Mouse (Mus musculus) cerebellum, adult (tissue): ENCODE measurements around the gene Tmem88.

Experiments used
- ATAC-seq: cut with Nextera tagmentation; 2 replicates; pipeline ENCODE4 v1.9.2; 2017; ENCODE audit warnings: mild to moderate bottlenecking, moderate library complexity, mixed read lengths; ENCODE audit not compliant: insufficient number of reproducible peaks, low FRiP score, low TSS enrichment

The Tmem88 gene

DNA sequence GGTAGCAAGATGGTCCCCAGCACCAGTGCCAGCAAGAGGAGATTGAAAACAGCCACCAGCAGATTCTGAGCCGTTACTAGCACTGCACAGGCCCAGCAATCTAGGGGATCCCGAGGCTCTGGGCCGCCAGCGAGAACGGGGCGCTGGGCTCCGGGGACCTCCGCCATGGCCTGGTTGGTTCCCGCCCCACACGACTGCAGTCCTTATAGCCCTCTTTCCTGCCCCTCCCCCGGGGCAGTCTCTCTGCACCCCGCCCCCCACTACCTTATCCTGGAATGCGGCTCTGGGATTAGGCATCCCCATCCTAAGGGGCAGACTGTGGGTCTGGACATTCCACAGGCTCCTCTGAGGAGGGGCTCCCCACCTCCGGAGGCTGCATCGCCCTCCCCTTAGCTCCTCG lies at the start of gene Tmem88:
Tmem88 (minus strand) TSS at position 176 of the 400 bp plus-strand sequence.
- no peak for ATAC-seq

DNA sequence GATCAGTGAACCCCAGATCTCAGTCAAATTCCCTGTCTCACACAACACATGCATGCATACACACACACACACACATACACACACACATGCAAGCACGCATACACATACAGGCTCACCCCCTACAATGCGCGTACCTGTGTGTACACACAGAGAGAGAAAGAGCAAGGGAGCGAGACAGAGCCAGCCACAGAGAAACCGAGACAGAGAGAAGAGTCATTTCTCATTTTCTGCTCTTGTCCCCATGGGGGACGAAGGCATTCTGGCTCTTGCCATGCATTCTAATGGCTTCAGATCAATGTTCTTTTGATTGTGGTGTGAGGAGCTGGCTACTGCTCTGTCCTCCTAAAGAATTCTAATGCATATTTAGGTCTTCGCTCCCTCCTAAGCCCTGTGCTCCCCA lies 49.3 kb upstream of the Tmem88 start:
- no peak for ATAC-seq

DNA sequence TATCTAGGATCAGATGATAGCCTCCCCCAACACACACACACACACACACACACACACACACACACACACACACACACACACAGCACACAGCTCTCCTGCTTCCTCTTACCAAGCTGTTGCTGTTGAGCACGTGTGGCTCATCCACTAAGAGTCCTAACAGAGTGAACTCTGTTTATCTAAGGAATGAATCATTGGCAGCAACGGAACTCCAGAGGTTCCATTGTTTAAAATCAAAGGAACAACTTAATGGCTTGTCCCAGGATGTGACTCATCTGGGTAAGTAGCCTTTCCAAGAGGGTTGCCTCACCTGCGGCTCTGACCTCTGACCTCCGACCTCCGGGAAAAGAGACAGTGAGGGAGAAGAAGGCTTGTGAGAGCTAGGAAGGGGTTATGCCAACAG lies 45.3 kb upstream of the Tmem88 start:
- ATAC-seq, result no peak

DNA sequence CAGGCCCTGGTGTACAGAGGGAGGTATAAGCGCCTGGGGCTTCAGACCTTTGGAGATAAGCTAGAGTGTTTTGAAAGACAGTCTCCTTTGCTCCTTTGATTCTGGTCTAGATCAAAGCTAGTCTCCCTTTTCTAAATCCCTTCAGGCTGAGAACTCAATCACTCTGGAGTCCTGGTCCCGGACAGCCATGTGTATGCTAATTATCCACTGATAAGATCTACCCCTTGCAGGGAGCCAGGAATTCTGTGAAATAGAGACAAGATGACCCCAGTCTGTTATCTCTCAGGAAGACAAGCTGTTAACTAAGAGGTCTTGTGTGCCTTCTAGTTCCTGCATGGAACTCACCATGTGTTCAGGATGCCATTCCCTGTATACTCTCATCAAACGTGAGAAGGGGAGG lies 39.3 kb upstream of the Tmem88 start:
- ATAC-seq, result no peak

DNA sequence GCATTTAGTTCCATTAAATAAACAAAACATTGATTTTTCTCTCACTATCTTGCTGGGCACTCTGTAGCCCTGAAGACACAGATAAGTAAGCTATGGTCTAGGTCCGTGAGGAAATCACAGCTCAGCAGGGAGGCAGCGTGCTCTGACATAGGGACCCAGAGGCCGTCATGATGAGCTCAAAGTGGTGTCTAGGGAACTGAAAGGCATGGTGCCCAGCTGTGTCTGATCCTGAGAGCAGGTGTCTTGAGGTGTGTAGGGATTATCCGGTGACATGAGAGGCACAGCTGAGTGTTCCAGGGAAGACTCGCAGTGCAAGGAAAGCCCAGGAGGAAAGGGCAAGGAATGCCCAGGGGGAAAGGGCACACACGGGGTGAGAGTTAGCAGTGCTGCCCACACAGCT lies 35.2 kb upstream of the Tmem88 start:
- ATAC-seq, result no peak

DNA sequence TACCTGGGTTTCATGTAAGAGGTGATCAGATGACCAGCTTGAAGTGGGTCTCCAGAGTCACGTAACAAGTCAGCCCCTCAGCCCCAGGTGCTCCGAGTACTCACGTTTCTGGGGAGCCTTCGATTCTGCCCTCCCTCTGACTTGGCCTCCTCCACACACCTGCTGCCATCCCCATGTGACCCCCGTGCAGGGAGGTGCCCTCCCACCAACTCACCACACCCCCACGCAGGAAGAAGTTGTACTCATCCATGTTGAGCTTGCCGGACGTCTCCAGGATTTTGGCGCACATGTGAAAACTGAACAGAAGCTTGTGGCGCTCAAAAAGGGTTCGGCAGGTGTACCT lies 34.6 kb upstream of the Tmem88 start:
- no peak; the same call in 1 of the 2 replicates for ATAC-seq

DNA sequence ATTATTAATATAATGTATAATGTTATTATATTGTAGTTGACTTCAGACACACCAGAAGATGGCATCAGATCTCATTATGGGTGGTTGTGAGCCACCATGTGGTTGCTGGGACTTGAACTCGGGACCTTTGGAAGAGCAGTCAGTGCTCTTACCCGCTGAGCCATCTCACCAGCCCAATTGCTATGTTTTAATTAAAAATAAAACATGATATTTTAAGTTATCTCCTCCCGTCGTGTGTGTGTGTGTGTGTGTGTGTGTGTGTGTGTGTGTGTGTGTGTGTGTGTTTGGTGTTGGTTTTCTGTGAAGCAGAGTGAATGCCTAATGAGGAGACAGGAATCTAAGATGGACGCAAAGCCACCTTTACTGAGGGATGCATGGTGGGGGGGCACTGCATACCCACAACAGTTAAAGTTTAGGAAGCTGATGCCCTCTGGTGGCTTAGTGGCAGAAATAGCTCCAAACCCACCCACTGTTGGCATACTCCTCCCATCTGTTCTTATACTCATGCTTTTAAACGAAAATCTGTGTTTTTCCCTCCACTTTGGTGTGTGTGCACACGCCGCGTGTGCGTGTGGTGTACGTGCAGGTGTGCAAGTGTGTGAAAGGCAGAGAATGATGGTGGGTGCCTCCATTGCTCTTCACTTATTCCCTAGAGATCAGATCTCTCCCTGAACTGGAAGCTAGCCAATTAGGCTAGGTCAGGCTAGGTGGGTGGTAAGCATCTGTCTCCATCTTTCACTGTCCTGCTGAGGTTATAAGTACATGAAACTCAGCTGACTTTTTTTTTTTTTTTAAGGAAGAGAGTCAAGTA lies 34.0 kb upstream of the Tmem88 start:
- peak; percentile 72; the same call in 1 of the 2 replicates for ATAC-seq

DNA sequence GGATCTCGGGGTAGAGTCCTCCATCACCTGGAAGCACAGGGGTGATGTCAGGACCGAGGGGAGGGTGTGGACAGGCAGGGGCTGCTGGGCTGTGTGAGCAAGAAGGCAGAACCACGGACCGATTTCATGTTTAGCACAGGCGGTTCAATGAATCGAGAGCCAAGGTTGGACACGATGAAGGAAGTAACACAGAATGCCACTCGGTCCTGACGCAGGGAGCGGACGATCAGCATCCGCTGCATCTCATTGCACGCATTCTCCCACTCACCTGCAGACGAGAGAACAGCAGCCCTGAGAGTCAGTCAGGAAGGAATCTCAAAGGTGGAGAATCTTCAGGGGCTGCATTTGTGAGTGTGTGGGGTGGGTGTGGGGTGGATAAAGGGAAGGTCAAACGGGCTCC lies 32.6 kb upstream of the Tmem88 start:
- ATAC-seq, result no peak

DNA sequence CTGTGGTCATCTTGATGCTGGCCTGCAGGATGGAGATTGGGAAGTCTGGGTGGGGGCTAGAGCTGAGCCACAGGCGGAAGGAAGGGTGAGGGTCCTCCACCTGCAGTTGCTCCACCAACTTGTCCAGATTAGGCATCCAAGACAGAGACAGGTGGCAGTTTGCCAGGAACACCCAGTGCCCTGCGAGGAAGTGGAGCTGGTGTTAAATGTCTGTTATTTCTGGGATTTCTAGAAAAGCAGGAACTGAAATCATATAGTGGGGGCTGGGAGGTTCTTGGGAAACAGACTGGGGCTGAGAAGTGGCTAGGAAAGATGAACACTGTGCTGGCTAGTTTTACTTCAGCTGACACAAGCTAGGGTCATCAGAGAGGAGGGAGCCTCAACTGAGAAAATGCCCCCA lies 31.3 kb upstream of the Tmem88 start:
- no peak for ATAC-seq

DNA sequence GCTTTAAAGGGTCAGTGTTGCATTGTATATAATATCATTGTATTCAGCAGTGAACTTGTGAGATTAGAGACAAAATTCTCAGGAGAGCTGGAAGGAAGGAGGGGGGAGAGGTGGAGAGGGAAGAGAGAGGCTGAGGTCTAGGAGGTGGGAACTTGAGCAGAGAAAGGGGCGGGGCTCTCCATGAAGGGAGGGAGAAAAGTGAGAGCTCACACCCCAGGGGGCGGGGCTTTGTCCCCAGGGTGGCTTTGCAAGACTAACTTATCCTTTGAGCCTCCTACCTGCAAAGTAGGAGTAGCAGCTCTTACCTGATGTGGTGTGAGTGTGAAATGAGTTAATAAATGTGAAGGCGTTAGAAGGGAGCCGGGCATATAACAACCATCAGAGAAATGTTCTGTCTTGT lies 30.7 kb upstream of the Tmem88 start:
- ATAC-seq, result no peak

DNA sequence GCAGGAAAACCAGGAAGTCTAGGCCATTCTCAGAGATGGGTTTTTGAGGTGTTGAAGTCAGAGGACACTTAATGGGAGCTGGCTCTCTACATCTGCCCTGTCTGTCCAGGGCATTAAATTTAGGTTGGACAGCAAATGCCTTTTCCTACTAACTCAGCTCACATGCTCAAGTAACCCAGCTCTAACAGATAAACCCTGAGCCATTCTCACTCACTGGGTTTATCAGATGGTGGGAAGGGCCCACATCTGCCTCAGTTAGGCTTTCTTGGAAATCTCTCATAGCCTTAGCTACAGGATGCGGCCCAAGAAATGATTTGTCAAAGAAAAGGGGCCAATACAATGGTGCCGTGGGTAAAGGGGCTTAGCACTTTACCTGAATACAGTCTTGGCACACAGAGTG lies 28.2 kb upstream of the Tmem88 start:
- no peak for ATAC-seq

DNA sequence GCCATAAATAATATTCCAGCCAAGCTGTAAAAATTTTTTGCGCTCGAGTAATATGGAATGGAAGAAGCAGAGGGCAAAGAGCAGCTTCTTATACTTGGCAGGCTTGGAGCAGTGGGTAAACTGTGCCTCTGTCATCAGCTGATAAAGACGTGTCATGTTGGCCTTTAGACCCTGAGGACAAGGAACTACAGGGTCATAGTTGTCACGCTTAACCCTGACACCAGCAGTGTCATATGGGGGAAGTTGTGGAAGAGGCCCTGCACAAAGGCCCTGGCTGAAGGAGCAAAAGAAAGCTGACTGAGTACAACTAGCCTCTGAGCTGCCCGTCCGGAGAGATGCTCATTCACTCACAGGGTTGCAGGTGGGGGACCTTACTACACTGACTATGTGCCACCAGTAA lies 25.9 kb upstream of the Tmem88 start:
- no peak for ATAC-seq

DNA sequence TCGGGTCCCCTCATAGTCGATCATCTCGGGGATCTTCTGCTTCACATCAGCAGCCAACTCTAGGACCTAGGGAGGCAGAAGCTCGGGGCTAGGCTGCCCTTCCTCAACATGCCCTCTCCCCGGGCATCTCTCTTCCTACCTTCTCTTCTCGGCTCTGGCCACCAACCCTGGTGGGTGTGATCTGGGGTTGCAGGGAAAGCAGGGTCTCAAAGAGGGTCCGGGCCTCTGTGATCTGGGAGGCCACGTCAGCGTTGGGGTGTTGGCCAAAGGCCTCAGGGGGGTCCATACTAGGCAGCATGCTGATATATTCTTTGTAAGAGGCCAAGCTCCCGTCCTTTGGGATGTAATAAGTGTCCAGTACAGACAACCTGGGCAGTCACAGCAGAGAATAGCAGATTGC lies 24.8 kb upstream of the Tmem88 start:
- ATAC-seq, result no peak

DNA sequence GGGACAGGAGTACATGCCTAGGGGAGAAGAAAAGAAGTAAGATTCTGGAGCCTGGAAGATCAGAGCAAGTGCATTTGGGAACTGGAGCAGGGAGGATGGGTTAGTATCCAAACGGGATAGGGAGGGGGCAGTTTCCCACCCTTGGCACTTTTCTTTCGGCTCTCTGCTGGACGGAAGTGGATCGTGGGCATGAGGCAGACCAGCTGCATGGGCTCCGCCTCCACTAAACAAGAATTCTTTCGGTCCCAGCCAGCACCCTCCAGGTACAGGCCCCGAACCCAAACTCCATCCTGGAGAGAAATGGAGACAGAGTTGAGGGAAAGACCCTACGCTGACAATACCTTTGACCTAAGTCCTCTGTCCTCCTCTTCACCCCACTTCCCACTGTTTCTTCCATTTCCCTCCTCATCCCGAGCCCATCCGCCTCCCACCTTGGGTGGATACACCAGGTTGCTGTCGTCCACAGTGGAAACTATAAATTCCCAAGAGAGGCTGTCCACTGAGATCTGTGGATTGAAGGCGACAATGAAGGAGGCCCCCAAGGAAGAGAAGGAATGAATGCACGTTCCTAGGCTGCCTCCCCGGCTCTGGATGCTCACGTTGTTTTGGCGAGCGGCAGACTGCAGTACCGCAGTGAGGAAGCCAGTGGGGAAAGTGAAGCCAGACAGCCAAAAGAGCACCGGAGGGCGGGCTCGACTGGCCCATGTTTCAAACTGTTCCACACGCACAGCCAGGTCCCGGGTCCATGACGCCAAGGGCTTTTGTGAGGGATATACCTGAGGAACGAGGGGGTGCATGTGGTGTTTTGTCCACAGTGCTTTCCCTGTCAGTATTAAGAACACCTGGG lies 23.3 kb upstream of the Tmem88 start:
- ATAC-seq, result no peak

DNA sequence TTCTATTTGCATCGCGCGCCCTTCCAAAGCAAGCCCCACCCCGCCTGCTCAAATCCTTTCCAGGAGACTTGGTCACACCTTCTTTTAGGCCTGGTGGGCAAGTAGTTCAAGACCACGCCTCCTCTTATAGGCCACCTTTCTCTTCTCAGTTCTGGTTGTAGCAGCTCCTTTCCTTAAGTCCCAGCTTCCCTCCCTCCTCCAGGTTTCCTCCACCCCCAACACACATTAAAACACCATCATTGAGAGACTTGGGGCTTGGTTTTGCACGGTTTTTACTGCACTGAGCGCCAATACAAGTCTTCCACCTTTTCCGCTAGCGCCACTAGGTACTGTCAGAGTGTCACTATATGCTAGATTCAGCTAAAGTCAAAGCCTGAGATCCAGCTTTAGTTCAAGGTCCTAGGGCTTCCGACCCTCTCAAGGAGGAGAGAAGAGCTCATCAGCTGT lies 22.5 kb upstream of the Tmem88 start:
- ATAC-seq, result no peak

DNA sequence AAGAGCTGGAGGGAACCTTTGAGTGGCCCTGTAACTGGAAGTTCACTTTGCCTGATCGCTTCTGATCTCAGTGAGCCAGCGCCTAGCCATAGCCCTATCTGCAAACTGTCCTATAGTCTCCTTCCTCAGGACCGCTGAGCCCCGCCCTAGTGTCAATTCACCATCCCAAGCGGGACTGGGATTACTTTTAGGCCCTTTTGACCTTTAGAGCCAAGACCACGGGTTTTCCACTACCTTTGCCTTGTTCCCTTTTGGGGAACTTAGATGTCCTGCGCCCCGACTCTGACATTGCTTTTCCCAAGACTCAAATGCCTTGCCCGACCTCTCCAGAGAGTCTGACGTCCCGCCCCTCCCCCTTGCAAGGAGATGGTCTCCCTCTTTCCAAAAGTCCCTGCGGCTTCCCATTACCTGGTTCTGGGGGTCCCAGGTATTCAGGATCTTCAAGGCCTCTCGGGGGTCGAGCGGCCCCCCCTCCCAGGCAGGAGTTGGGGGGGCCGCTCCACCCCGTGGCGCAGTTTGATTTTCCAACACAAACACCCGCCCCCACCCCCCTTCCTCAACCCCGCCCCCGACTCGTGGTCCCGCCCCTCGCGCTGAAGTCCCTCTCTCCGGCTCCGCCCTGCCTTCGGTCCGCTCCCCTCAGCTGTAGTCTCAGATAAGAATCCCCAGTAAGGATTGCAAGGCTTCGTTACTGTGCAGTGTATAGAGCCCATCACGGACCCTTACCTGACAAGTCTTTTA lies 21.9 kb upstream of the Tmem88 start:
- no peak for ATAC-seq

DNA sequence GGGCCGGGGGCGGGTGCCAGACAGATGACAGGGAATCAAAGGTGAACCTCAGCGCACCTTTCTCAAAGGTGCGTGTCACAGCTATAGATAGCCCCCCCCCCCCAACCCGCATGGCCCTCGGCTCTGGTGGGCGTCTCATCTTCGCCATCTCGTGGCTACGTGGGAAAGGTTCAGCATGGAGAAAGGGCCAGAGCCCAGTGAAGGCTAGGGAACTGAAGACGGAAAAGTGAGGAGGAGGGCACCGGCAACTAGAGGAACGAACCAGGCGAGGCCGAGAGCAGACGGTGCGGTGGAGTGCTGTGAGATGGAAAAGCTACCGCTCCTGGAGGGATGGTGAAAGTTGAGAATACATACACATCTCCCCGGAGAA lies 21.4 kb upstream of the Tmem88 start:
- no peak for ATAC-seq

DNA sequence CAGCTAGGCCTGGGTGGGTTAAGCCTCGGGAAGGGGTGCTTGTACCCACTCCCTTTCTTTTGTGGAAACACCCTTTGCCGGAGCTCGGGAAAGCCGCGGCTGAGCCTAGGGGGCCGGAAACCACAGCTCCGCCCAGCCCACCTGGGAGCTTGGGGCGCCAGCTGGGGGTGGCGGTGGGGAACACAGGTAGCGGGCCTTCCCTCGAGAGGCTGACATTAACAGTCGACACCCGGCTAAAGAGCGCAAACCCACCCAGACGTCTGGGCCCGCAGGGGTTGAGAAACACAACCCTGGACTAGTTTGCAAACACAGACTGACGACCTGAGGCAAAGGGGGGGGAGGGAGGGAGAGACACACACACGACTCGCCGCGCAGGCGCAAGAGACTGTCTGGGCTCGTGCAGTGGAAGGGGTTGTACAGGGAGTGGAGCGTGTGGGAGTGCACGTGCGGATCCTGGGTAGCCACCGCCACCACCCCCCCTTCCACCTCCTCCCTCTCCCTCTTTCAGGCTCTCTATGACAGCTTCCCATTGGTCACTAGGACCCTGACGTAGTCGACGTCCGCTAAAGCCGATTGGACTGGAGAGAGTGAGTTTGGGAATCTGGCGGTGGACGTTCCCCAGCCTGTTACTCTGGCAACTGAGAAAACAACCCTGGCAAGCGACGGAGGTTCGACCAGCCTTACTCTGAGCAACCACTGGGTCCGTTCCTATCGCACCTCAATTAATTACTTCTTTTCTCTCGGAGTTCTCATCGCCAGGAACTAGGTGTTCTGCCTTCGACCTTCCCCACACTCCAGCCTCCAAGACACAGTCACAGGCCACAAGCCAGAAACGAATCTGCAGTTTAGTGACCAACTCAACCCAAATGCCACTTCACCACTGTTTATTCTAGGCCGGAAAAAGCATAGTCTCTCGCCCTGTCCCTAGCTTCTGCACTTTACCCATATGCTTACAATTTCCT lies 20.7 kb upstream of the Tmem88 start:
- ATAC-seq, result peak; percentile 79

DNA sequence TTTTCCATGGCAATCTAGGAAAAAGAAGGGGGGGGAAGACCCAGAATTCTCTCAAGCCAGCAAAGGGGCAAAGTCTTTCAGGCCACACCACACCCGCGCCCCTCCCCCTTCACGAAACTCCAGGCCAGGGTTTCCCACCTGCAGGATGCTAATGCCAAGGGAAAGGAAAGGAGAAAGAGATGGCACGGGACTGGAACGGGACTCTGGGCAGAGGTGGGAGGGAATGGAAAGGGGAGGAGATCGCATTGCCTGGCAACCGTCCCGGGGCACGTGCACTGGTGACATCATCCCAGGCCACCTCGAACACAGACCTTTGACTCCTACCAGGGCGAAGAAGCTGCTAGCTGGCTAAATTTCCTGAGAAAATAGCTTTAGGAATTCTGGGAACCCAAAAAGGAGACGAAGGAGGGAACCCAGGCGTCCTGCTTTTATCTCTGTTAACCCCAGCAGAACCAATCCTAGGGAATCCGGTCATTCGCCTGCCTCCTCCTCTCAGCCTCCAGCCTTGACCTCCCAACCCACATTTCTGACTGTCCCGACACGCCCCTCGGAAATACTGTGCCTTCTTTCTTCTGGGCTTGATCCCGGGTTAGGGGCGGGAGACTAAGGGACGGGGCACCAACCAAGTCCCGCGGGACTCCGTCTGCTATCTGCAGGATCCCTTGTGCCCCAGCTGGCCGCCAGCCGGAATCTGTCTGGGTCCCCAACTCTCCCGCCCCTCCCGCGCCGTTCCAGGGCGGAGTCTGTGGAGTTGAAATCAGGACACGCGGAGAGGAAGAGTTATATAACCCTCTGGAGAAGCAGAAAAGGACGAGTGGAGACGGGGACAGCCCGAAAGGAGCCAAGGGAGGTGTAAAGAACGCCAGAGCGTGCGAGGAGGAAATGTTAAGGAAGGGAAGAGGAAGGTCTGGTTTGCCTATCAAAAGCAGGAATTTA lies 19.7 kb upstream of the Tmem88 start:
- peak; percentile 29; the same call in 1 of the 2 replicates for ATAC-seq
